Mouse (Mus musculus): ENCODE data around the gene Sec24c.

The Sec24c gene

GRCm38 (mm10) chr14:20660827-20661660 lies 13.1 kb upstream of the Sec24c start:
- DNase-seq (ENCODE audit: low spot score): peak; percentile 96

- no peak for DNase-seq (ENCODE audit: low spot score)
Measured at GRCm38 (mm10) chr14:20661661-20662331, 12.3 kb upstream of the Sec24c start.

GRCm38 (mm10) chr14:20662740-20663139 lies 11.4 kb upstream of the Sec24c start:
- no peak for DNase-seq (ENCODE audit: low spot score)

- no peak for DNase-seq (ENCODE audit: low spot score)
Measured at GRCm38 (mm10) chr14:20663601-20664000, 10.5 kb upstream of the Sec24c start.

GRCm38 (mm10) chr14:20664436-20664835 lies 9.7 kb upstream of the Sec24c start:
- DNase-seq (ENCODE audit: low spot score): no peak

GRCm38 (mm10) chr14:20667469-20667868 lies 6.6 kb upstream of the Sec24c start:
- no peak for DNase-seq (ENCODE audit: low spot score)

- no peak for DNase-seq (ENCODE audit: low spot score)
Measured at GRCm38 (mm10) chr14:20668154-20668810, 5.8 kb upstream of the Sec24c start, which contains the start of gene Synpo2l. TSS of gene Synpo2l (minus strand) at chr14:20668354.

- DNase-seq (ENCODE audit: low spot score): no peak
Measured at GRCm38 (mm10) chr14:20672990-20673389, 1.1 kb upstream of the Sec24c start.

- peak; percentile 53 for DNase-seq (ENCODE audit: low spot score)
Measured at GRCm38 (mm10) chr14:20673735-20674063, 409 bp upstream of the Sec24c start.

- DNase-seq (ENCODE audit: low spot score): no peak
Measured at GRCm38 (mm10) chr14:20677906-20678305, 3.8 kb downstream of the Sec24c start.

GRCm38 (mm10) chr14:20681742-20682141 lies 7.6 kb downstream of the Sec24c start:
- no peak for DNase-seq (ENCODE audit: low spot score)

- DNase-seq (ENCODE audit: low spot score): no peak
Measured at GRCm38 (mm10) chr14:20682498-20682897, 8.4 kb downstream of the Sec24c start.

- DNase-seq (ENCODE audit: low spot score): no peak
Measured at GRCm38 (mm10) chr14:20686576-20686975, 12.5 kb downstream of the Sec24c start.

- DNase-seq (ENCODE audit: low spot score): no peak
Measured at GRCm38 (mm10) chr14:20689009-20689408, 14.9 kb downstream of the Sec24c start.

GRCm38 (mm10) chr14:20691772-20692171 lies 17.7 kb downstream of the Sec24c start:
- DNase-seq (ENCODE audit: low spot score): no peak

GRCm38 (mm10) chr14:20693589-20694101 lies 19.5 kb downstream of the Sec24c start:
- no peak for DNase-seq (ENCODE audit: low spot score)

GRCm38 (mm10) chr14:20694185-20694883 lies 20.2 kb downstream of the Sec24c start:
- DNase-seq (ENCODE audit: low spot score): no peak

GRCm38 (mm10) chr14:20694884-20695760 lies 21.0 kb downstream of the Sec24c start, which contains the start of gene Fut11:
TSS of gene Fut11 (plus strand) at chr14:20694968.
- peak; percentile 58 for DNase-seq (ENCODE audit: low spot score)

GRCm38 (mm10) chr14:20695761-20696520 lies 21.8 kb downstream of the Sec24c start:
- DNase-seq (ENCODE audit: low spot score): no peak

- peak; percentile 50 for DNase-seq (ENCODE audit: low spot score)
Measured at GRCm38 (mm10) chr14:20696986-20697385, 22.9 kb downstream of the Sec24c start.

Measured in layer of hippocampus, adult 9-10 months (tissue).